Mouse (Mus musculus) CD4-positive, CD25-positive, alpha-beta regulatory T cell, adult 4 months (primary cell): ENCODE results near the gene Hibadh. TPM values are rescaled to one million over a fixed set of nuclear protein-coding genes. Genes with fewer than 3 reads are reported as not detected.
"Not testable (repeated sequence)": the region's sequence is repeated elsewhere in the genome, so short reads cannot be mapped to it uniquely, and the experiment has no call there.

Source experiments
- ATAC-seq: one replicate; pipeline ENCODE4 v1.8.0; 2017
- polyA plus RNA-seq, 2 experiments: library from polyadenylated mRNA; unstranded; fragments of 100-300 nt; shearing (Covaris generic); gene quantifications; one replicate each; pipeline ENCODE4 v1.2.1; 2017

The Hibadh gene
- polyA plus RNA-seq: 10 to 100 TPM; 42.2 to 43.0 TPM

DNA sequence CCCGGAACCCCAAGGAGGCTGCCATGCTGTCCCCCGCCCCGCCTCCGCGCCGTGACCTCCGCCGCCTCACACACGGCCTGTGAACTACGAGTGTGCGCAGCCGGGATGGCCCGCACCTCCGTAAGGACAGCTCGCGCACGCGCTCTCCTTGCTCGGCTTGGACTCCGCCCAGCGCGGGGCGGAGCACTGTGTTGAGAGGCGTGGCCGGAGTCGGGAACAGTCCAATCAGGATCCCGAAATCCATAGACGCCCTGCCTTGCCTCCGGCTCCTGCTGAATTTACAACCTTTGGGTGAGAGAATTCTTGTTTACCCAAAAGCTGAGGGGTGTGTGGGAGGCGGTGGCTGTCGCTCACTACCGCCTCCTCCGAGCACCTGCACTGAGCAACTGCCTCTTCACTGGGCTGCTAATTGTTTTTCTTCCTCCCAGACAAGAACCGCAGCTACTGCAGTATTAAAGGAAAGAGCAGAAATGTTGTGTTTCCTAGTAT is at the start of gene Hibadh:
Hibadh (minus strand) TSS at position 166 of the 489 bp plus-strand sequence.
- peak; percentile 97 for ATAC-seq

DNA sequence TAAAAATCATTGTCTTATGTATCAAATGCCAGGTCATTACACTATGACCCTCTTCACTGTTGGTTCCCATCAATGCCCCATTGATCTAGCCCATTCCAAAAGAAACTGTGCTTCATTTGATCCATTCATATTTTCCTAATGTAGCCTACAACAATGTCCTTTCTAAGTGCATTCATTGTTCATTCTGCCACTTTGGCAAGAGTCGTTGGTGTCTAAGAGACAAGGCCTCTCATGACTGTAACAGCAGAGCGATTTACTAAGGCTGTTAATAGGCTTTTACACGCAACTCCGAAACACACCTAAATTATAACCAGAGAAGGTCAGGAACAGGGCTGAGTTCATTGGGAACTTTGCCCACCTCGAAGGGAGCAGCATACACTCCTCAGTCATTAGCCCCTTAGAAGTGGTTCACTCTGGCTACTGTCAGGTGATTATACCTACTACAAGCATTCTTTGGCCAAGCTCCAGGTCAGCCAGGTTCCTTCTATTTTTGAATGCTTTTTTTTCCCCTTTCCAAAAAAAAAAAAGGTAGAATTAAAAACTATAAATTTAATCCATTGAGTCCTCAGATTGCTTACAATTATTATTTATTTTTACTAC is 46.8 kb upstream of the Hibadh start:
- ATAC-seq: no peak

DNA sequence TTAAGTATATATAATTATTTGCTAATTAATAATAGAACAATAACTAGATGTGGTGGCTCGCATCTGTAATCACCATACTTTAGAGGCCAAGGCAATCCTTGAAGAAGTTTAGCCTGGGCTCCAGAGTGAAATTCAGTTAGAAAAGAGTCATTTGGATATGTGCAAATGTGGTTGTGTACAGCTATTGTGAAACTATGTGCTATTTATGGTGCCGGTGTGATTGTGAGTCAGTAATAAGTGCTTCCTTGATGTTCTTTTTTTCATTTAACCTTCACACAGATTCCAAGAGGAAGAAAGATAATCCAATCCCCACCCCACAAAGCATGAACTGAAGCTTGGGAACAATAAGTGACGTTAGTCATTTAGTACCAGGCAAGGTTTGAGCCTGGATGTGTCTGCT is 42.4 kb upstream of the Hibadh start:
- no peak for ATAC-seq

DNA sequence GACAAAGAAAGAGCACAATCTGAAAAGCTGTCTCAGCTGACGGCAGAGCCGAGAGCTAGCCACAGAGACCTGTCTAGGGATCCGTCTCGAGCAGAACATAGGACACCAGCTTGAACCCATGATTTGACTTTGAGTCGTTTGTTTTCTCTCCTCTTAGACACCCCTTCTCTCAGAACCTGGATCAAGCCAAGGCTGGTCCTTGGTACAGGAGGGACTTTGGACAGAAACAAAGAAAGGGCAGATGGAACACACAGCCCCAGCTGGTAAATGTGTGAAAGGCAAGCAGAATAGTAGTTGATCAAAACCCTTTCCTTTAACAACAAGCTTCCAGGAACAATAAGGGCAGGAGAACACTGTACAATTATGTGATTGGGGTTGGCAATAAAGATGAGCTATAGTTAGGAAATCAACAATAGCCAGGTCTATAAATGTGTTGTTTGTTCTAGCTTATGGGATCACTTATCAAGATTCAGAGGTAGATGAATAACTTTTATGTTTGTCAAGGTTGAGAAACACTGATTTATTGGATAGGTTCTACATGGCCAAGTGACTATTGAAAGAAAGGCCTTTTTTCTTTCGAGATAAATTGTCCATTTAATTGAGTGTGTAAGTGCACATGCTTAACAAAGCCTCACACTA is 41.8 kb upstream of the Hibadh start:
- ATAC-seq: no peak

DNA sequence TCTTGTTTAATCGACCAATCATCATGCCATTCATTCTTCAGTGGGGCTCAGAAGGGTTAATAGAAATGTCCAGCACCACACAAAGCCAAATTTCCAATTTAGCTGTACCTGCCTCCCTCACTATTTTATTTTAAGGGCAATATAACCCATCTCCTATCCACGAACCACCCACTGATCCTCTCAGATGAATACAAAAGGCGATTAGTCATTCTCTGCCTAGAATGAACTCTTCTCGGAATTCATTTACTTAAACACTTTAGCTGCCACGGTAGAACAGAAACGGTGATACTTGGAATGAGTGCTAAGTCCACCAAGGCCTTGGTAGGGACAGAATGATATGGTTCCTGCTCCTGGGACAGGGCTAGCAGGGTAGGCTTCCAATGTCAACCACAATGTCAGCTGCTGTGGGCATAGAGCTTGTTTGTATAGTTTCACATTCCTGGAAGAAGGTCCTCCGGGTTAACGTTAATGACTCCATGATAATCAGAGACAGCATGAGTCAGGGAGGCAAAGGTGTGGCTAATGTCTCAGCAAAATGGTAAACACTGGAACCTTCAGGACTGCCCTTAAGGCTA is 40.4 kb upstream of the Hibadh start:
- no peak for ATAC-seq

DNA sequence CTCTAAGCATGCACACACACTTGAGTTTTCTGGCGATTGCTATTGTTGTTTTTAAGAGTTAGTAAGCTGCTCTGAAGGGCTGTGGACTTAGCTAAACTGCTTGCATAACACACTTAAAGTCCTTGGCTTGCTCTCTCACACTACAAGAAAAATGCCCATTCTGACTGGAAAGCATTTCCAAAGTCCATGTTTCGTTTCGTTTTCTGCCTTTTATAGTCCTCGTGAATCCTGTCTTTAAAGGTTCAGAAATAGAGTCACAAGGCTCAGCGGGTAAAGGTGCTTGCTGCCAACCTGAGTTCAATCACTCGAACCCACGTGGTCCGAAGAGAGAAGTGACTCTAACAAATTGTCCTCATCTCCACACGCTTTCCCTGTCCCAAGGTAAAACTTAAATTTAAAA is 39.4 kb upstream of the Hibadh start:
- ATAC-seq: no peak

DNA sequence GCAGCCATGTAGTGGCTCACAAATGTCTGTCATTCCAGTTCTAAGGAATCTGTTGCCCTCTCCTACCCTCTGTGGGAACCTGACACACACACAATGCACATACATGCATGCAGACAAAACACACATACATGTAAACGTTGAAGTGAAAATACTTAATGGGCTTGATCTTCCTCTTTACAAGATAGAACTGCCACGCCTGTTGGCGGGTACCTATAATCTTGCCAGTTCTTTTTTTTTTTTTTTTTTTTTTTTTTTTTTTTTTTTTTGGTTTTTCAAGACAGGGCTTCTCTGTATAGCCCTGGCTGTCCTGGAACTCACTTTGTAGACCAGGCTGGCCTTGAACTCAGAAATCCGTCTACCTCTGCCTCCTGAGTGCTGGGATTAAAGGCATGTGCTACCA is 37.3 kb upstream of the Hibadh start:
- not testable (repeated sequence) for ATAC-seq

DNA sequence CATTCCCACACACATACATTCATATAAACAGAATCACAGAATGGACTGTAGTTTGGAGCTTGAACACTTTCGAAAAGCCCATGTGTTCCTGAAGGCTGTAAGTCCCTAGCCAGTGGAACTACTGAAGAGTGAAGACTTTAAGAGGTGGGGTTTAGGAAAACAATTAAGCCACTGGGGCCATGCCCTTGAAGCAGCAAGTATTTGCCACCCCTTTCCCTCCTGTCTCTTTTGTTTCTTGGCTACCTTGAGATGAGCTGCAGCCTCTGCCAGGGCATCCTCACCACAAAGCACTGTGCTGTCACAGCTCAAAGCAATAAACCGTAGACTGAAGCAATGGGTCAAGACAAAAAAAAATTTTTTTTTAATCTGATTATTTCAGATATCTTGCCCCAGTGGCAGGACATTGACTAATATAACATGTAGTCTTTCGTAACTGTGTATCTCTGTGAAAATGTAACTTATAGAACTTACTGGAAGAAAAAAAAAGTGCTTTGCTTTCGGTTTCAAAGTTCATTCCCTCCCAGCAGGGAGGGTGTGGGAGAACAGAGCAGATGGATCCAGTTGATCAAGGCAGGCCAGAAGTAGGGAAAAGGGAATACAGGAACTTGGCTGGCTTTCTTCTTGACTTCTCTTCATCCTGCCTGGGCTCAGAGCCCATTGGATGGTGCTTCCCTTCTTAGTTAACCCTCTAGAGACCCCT is 35.2 kb upstream of the Hibadh start:
- ATAC-seq: no peak

DNA sequence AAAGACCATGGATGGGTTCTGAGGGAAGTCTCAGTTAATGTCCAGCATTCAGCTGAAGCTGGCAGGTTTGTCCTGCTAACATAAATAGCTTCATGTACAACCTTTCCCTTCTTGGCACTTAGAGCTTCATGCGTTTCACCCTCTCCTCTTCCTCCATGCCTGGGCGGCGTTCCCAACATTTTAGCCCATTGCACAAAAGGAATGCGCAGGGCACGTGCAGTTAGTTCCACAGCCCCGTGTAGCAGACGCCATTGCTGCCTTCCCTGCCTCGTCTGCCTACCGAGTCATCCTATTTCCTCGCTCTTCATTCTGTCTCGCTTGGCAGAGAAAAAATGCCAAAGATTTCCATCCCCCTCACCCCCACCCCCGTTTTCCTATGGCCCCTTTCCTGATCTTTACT is 34.4 kb upstream of the Hibadh start:
- ATAC-seq: no peak

DNA sequence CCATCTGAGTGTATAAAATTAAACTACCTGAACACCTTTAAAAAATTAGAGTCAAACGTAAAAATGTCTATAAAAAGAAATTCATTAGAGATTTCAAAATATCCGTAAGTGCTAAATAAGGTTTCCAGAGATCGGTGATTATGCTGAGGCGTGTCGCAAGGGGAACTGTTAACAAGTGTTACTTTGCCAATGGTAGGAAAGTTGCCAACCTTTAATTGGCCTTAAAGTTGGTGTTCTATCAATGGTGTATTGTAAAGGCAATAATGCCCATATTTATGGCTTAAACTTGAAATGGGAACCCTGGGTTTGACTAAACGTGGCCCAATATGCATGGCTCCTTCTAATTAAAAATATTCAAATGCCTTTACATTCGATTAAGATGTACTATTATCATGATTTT is 33.5 kb upstream of the Hibadh start:
- ATAC-seq: no peak

DNA sequence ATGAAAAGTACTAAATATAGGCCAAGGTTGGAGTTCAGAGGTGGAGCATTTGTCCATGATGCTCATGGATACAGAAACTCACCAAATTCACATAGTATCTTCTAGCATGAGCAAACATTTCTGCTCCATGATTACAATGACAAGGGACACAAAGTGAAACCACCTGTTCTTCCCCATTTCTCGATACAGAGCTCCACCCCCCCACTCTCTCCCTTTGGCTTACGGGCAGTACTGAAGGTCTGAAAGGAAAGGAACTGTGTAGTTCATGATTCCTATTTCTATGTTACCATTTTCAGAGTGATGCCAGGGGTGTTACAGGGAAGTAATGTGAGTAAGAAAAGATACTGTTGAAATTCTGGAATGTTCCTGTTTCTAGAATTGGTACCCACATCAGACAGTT is 32.4 kb upstream of the Hibadh start:
- no peak for ATAC-seq

DNA sequence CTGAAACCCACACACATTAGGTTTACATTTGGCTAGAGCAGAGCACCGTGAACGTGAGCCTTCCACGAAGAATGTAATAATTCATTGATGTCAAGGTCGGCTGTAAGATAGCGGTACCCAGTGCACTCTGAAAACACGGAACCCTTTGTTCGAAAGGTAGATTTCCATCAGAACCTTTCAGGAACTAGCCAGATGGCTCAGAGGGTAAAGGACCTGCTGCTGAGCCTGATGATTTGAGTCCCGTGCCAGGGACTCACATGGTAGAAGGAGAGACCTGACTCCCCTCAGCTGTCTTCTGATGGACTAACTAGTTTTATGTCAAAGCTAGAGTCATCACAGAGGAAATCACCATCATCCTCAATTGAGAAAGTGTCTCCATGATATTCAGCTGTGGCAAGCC is 31.6 kb upstream of the Hibadh start:
- ATAC-seq: no peak

DNA sequence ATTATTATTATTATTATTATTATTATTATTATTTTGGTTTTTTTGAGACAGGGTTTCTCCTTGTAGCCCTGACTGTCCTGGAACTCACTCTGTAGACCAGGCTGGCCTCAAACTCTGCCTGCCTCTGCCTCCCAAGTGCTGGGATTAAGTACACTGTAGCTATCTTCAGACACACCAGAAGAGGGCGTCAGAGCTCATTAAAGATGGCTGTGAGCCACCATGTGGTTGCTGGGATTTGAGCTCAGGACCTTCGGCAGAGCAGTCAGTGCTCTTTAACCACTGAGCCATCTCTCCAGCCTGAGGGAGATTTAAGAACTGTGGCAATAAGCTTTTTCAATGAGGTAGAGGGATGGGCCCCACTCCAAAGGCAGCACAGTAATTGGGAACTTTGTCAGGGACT is 29.7 kb upstream of the Hibadh start:
- ATAC-seq: not testable (repeated sequence)

DNA sequence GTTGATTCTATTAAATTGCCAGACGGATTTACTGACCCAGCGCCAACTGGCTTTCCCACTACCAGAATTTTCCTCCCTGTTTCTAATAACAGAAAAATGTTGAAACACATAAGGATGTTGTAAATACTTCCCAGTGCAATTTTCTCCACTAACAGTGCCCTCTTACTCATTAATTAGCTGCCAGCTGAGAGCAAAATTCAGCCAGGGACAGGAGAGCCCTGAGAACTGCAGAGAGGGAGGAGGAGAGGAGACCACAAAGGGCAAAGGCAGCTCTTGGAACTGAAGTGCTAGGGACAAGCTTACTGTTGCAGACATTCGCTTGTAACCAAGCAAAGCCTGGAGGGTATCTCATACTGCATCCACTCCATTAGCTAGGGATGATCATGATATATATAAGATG is 27.5 kb upstream of the Hibadh start:
- ATAC-seq: no peak

DNA sequence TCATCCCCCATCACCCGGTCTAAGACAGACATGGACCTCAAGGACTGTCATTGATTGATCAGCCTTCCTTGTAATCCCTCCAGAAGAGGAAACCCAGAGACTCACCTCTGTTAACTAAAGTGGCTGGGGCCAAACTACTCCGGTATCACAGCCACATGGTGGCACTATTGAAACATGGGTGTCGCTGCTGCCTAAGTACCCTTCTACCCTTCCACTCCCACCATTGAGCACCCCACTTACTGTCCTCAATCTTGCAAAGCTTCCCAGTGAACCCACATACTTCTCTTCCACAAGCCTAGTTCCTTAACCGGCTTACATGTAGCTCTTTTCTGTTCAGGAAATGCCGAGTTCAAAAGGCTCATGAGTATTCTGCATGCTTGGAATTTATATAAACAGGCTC is 22.8 kb upstream of the Hibadh start:
- ATAC-seq: no peak

DNA sequence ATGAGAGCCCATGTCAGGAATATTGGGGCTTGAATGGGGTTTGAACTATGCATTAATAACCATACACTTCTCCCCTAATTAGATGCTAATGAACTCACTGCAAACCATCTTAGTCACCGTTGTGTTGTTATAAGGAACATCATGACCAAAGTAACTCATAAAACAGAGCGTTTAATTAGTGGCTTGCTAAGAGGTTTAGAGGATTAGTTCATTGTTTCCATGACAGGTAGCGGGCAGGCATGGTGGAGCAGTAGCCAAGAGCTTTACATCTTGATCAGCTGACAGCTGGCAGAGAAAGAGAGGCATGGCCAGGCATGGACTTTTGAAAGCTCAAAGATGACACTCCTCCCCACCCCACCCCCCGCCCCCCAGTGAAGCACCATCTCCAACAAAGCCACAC is 15.1 kb upstream of the Hibadh start:
- ATAC-seq: no peak

DNA sequence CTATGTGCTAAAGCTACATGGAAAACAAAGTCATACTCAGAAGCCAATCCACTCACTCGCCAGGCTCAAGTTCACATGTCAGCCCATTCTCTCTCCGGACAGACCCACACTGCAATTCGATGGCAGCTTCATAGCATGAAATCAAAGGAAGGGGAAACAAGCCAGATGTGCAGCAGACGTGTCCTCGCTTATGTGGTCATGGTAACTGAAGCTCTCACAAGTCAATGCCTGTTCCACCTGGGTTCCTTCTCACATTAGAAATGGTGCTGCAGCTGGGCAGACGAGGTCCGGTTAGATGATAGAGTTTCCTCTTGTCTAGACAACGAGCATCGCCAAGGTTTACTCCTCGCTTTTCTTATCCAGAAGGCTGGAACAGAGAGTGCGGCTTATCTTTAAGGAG is 8.6 kb upstream of the Hibadh start:
- no peak for ATAC-seq

DNA sequence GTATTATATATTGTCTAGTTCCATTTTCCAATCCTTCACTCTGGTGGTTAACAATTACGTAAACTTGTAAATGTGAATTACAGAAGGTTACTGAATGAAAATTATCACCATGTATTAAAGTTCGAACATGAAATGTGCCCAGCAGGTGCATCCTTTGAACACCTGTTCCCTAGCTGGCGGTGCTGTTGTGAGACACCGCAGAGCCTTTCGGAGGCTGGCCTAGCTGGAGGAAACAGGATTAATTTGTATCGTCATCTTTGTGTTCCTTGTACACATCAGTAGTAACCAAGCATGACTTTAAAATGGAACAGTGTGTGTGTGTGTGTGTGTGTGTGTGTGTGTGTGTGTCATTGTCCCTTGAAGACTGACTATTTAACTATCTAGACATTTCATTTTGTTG is 7.8 kb upstream of the Hibadh start:
- ATAC-seq: no peak

DNA sequence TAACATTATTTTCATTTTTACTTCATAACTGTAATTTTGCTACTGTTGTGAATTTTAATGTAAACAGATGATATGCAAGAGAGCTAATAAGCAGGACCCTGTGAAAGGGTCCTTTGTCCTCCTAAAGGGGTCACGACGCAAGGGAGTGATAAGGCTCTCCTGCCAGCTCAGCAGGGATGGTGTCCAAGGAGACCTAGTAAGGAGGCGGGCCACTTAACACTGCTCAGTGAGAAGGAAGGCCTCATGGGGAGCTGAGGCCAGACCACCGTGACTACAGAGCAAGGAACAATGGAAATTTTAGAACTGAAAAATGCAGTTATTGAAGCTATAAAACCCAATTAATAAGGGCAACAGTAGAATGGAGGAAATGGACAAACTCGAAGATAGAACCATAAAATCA is 5.7 kb upstream of the Hibadh start:
- ATAC-seq: no peak

DNA sequence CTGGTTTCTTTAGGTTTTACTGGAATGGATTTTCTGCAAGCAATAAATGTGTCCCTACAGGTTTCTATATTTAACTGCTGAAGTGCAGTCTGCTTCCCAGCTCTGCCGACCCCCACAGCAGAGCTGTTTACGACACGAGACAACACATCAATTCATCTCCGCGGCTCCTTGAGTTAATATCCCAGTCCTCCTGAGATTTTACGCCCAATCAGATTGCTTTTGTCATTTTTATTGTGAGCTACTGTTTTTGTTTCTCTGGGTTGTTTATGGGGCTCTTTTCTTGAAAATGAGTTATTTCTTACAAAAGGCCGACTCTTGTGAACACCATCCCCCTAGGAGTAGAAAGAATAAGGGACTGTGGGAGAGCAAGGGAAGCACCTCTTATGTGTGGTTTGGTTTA is 2.0 kb upstream of the Hibadh start:
- ATAC-seq: no peak

DNA sequence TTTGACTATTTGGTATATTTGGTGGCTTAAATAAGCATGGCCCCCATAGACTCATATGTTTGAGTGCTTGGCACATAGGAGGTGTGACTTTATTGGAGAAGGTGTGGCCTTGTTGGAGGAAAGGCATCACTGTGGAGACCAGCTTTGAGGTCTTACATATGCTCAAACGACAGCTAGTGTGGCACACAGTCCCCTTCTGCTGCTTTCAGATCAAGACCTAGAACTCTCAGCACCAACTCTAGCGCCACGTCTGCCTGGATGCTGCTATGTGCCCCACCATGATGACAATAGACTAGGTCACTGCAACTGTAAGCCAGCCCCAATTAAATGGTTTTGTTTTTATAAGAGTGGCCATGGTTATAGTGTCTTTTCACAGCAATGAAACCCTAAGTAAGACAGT is 887 bp upstream of the Hibadh start:
- no peak for ATAC-seq

DNA sequence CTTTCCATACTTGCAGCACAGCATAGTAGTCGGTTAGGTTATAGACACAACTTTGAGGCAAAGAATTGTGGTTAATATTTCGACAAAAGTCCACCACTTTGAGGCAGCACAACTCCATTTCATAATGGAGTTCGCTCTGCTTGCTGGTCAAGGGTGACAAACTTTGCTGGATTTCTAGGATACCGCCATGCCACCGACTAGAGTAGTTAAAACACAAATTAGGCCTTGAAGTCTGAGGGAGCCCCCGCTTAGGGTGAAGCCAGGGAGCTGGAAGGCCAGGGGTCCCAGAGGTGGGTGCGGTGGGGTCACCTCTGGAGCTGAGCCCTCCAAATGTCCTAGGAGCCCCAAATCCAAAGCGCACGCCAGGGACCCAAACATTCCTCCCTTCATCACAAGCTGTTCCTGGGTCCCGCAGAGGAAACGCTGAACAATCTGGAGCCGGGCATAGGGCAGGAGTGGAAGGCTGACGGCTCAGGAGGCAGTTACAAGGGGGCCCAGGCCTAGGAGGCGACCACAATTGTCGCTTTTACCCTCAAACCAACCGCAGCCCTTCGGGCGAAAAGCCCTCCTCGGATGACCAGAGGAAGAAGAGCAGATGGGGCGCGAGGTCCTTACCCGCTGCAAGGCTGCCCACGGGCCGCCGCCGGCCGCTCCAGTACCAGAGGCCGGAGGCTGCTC is 504 bp downstream of the Hibadh start:
- ATAC-seq: peak; percentile 5
